Mouse (Mus musculus) CH12.LX (cell line): ENCODE results near the gene Tbc1d23. TPM values are rescaled to one million over a fixed set of nuclear protein-coding genes. Genes with fewer than 3 reads are reported as not detected.
"Not testable (repeated sequence)": the region's sequence is repeated elsewhere in the genome, so short reads cannot be mapped to it uniquely, and the experiment has no call there.

Source experiments
- DNase-seq: peaks from one replicate; pipeline ENCODE4 v3.0.0-alpha.2; 2013; ENCODE audit errors: extremely low read depth
- H3K27ac ChIP-seq: 2 replicates; pipeline ENCODE4 v1.5.1; 2012; ENCODE audit warnings: low read depth, mild to moderate bottlenecking, control low read depth, moderate library complexity; ENCODE audit not compliant: insufficient read depth
- H3K27me3 ChIP-seq: replicated peaks from 2 replicates; pipeline ENCODE3; 2012; ENCODE audit warnings: inconsistent platforms
- H3K36me3 ChIP-seq, 2 experiments: replicated peaks in 1 of 2; 2 replicates each; pipeline versions ENCODE3 to v1.6.1; 2012; ENCODE audit warnings: inconsistent platforms in 1 of 2, low read length in 1 of 2, mild to moderate bottlenecking in 1 of 2, mixed read lengths in 1 of 2, moderate library complexity in 1 of 2; ENCODE audit not compliant: control insufficient read depth in 1 of 2, insufficient read depth in 1 of 2
- H3K4me1 ChIP-seq, 2 experiments: 2 replicates each; pipeline ENCODE4 v1.6.1; 2012; ENCODE audit warnings: inconsistent platforms in 1 of 2, moderate library complexity in 1 of 2; ENCODE audit not compliant: insufficient read depth in 2 of 2, control insufficient read depth in 1 of 2
- H3K4me2 ChIP-seq: 2 replicates; pipeline ENCODE4 v1.6.1; 2012; ENCODE audit warnings: low read depth, mild to moderate bottlenecking, control low read depth; ENCODE audit not compliant: poor library complexity, insufficient read depth, severe bottlenecking
- H3K4me3 ChIP-seq, 3 experiments: fragments of 150-350 bp in 1 of 3; sonication (generic) in 1 of 3; replicated peaks in 1 of 3; 2 replicates each; pipeline versions ENCODE3 to v1.5.1; 2011 to 2012; ENCODE audit warnings: low read depth in 2 of 3, low read length in 2 of 3, mild to moderate bottlenecking in 2 of 3, moderate library complexity in 2 of 3, control low read depth in 1 of 3, improper control_type of control experiment in 1 of 3, inconsistent platforms in 1 of 3, mixed read lengths in 1 of 3; ENCODE audit not compliant: poor library complexity in 1 of 3
- H3K79me2 ChIP-seq: replicated peaks from 2 replicates; pipeline ENCODE4 v1.6.1; 2012; ENCODE audit warnings: mild to moderate bottlenecking, moderate library complexity; ENCODE audit not compliant: control insufficient read depth, poor library complexity, insufficient read depth, severe bottlenecking; ENCODE audit errors: extremely low read depth
- H3K9ac ChIP-seq: 2 replicates; pipeline ENCODE4 v1.6.1; 2012; ENCODE audit warnings: low read depth, mild to moderate bottlenecking, control low read depth, moderate library complexity; ENCODE audit not compliant: insufficient read depth
- H3K9me3 ChIP-seq: replicated peaks from 2 replicates; pipeline ENCODE3; 2012; ENCODE audit warnings: low read length, inconsistent platforms, mixed read lengths
- BHLHE40 ChIP-seq: IDR thresholded peaks from 2 replicates; pipeline ENCODE4 v1.6.1; 2011; ENCODE audit warnings: mild to moderate bottlenecking, low read depth, low read length, improper control_type of control experiment
- CHD2 ChIP-seq: IDR thresholded peaks from 2 replicates; pipeline ENCODE4 v1.6.1; 2011; ENCODE audit warnings: low read length, improper control_type of control experiment
- CTCF ChIP-seq, 2 experiments: IDR thresholded peaks in 1 of 2; conservative IDR thresholded peaks in 1 of 2; 2 replicates each; pipeline ENCODE4 v1.5.1; 2011 to 2012; ENCODE audit warnings: low read depth in 2 of 2, low read length in 2 of 2, improper control_type of control experiment in 1 of 2, inconsistent platforms in 1 of 2, mild to moderate bottlenecking in 1 of 2, moderate library complexity in 1 of 2
- EP300 ChIP-seq: IDR thresholded peaks from 2 replicates; pipeline ENCODE4 v1.6.1; 2011; ENCODE audit warnings: low read length, improper control_type of control experiment
- ETS1 ChIP-seq: conservative IDR thresholded peaks from 2 replicates; pipeline ENCODE4 v1.6.1; 2012; ENCODE audit warnings: low read depth, mild to moderate bottlenecking, inconsistent platforms, low read length, improper control_type of control experiment, moderate library complexity
- IRF4 ChIP-seq: IDR thresholded peaks from 2 replicates; pipeline ENCODE4 v1.6.1; 2014; ENCODE audit warnings: low read depth, mild to moderate bottlenecking, inconsistent platforms, low read length, improper control_type of control experiment
- JUN ChIP-seq: IDR thresholded peaks from 2 replicates; pipeline ENCODE4 v1.6.1; 2011; ENCODE audit warnings: low read depth, mild to moderate bottlenecking, low read length, improper control_type of control experiment, moderate library complexity; ENCODE audit not compliant: insufficient read depth
- JUND ChIP-seq: conservative IDR thresholded peaks from 2 replicates; pipeline ENCODE4 v1.6.1; 2011; ENCODE audit warnings: low read depth, low read length, improper control_type of control experiment
- MAFK ChIP-seq: IDR thresholded peaks from 2 replicates; pipeline ENCODE4 v1.6.1; 2011; ENCODE audit warnings: low read length, improper control_type of control experiment; ENCODE audit not compliant: insufficient replicate concordance
- MAX ChIP-seq: IDR thresholded peaks from 2 replicates; pipeline ENCODE4 v1.6.1; 2011; ENCODE audit warnings: low read length, improper control_type of control experiment
- MAZ ChIP-seq: IDR thresholded peaks from 2 replicates; pipeline ENCODE4 v1.6.1; 2012; ENCODE audit warnings: low read depth, mild to moderate bottlenecking, inconsistent platforms, low read length, improper control_type of control experiment, moderate library complexity
- MEF2A ChIP-seq: IDR thresholded peaks from 2 replicates; pipeline ENCODE4 v1.6.1; 2014; ENCODE audit warnings: low read depth, mild to moderate bottlenecking, inconsistent platforms, low read length, improper control_type of control experiment, borderline replicate concordance
- MXI1 ChIP-seq: IDR thresholded peaks from 2 replicates; pipeline ENCODE4 v1.6.1; 2011; ENCODE audit warnings: mild to moderate bottlenecking, low read depth, low read length, improper control_type of control experiment
- MYC ChIP-seq: IDR thresholded peaks from 2 replicates; pipeline ENCODE4 v1.6.1; 2011; ENCODE audit warnings: low read depth, mild to moderate bottlenecking, improper control_type of control experiment, low read length
- SMC3 ChIP-seq: IDR thresholded peaks from 2 replicates; pipeline ENCODE4 v1.6.1; 2011; ENCODE audit warnings: low read depth, low read length, improper control_type of control experiment
- USF1 ChIP-seq: IDR thresholded peaks from 2 replicates; pipeline ENCODE4 v1.6.1; 2014; ENCODE audit warnings: low read depth, mild to moderate bottlenecking, inconsistent platforms, low read length, improper control_type of control experiment
- ZKSCAN1 ChIP-seq: IDR thresholded peaks from 2 replicates; pipeline ENCODE4 v1.6.1; 2012; ENCODE audit warnings: low read depth, inconsistent platforms, low read length, improper control_type of control experiment, borderline replicate concordance
- ZMIZ1 ChIP-seq: IDR thresholded peaks from 2 replicates; pipeline ENCODE4 v1.6.1; 2012; ENCODE audit warnings: low read depth, mild to moderate bottlenecking, inconsistent platforms, low read length, improper control_type of control experiment
- dilution Hi-C: fragments of 300-500 bp; cut with MboI; formaldehyde crosslinking; loops from 2 replicates; pipeline ENCODE4 v1.14.3; 2020; ENCODE audit warnings: low sequenced_read_pairs; ENCODE audit not compliant: extremely low pct_unique_long_range_greater_than_20kb, extremely low pct_ligation_motif_present
- in situ Hi-C: fragments of 300-500 bp; cut with MboI; formaldehyde crosslinking; loops from 3 replicates; pipeline ENCODE4 v1.14.3; 2019; ENCODE audit warnings: low sequenced_read_pairs, low pct_ligation_motif_present, low pct_unique_long_range_greater_than_20kb, mixed read lengths
- polyA plus RNA-seq: library from polyadenylated mRNA; unstranded; fragments of >175 nt; gene quantifications from 2 replicates; pipeline ENCODE4 v1.2.1, GENCODE M21; 2012; ENCODE audit warnings: low read depth; ENCODE audit not compliant: insufficient read length
- total RNA-seq, 2 experiments: library from RNA; depleted of rRNA; stranded (reverse); fragments of 300-350 nt in 1 of 2; fragments of >200 nt in 1 of 2; gene quantifications; 2 replicates each; pipeline ENCODE4 v1.2.3; 2012 to 2014

Tbc1d23 gene
- total and polyA plus RNA-seq, 3 experiments, result 21.2 to 38.8 (median 31.5) TPM

GRCm38 (mm10) chr16:57174480-57174879 is 56.8 kb downstream of the Tbc1d23 start:
- dilution Hi-C loops, result not testable (repeated sequence)

GRCm38 (mm10) chr16:57171570-57171969 is 59.7 kb downstream of the Tbc1d23 start:
- TF ChIP-seq MXI1, result no peak
- TF ChIP-seq EP300, result no peak
- TF ChIP-seq ZMIZ1, result no peak
- TF ChIP-seq USF1, result no peak
- no peak for TF ChIP-seq SMC3
- no peak for TF ChIP-seq MAZ
- TF ChIP-seq CTCF (conservative IDR thresholded peaks at IDR 0.05 in 1 of 2, IDR thresholded peaks at IDR 0.05 in 1 of 2; ENCODE audit: low read depth in 2 of 2, low read length in 2 of 2), result no peak
- no peak for TF ChIP-seq MEF2A
- TF ChIP-seq JUN, result no peak
- no peak for TF ChIP-seq MAX
- no peak for TF ChIP-seq MAFK
- TF ChIP-seq CHD2, result no peak
- no peak for TF ChIP-seq MYC
- no peak for TF ChIP-seq ZKSCAN1
- Histone ChIP-seq H3K27me3 (no peaks in the 10 kb centered on the region), H3K4me3 (no peak overlapping the region), H3K36me3 (peaks cover 26 to 58% of the 10 kb centered on the region in 2 experiments), H3K9me3 (peaks cover 2% of the 10 kb centered on the region), H3K4me2 (no peak overlapping the region), H3K4me1 (peaks cover 11 to 25% of the 10 kb centered on the region in 2 experiments), H3K9ac (no peak overlapping the region), H3K27ac (no peak overlapping the region), H3K79me2 (no peaks in the 10 kb centered on the region)
- in situ Hi-C loops, result no loop called here
- dilution Hi-C loops, result no loop called here
- DNase-seq, result no peak

More at GRCm38 (mm10) chr16:57174480-57174879, 56.8 kb downstream of the Tbc1d23 start:
- H3K9ac ChIP-seq, H3K79me2 ChIP-seq, H3K4me2 ChIP-seq, H3K27ac ChIP-seq, in situ Hi-C loops, H3K9me3 ChIP-seq, H3K27me3 ChIP-seq, DNase-seq, H3K4me3 ChIP-seq: not testable (repeated sequence)
- peaks cover 9 to 23% of the 10 kb centered on the region in 2 experiments for H3K4me1 ChIP-seq
- H3K36me3 ChIP-seq, result peaks cover 34 to 70% of the 10 kb centered on the region in 2 experiments
- TF ChIP-seq IRF4 (peak; percentile 51; the same call in 1 of the 2 replicates), BHLHE40 (peak; percentile 87), ETS1 (peak; percentile 25; the same call in 1 of the 2 replicates), JUND (0 out of 2 replicates have a peak, but pooled peaks have one; percentile 19)
